Mouse (Mus musculus) bone marrow, adult 2 months (tissue): ENCODE data around the gene 1700013H16Rik. TPM values are rescaled to one million over a fixed set of nuclear protein-coding genes. Genes with fewer than 3 reads are reported as not detected.

Source experiments
- H3K27ac ChIP-seq: fragments of 200-500 bp; 2 replicates; pipeline ENCODE4 v1.5.1; 2012; ENCODE audit warnings: low read depth, mild to moderate bottlenecking, control low read depth, inconsistent platforms, low read length; ENCODE audit not compliant: control insufficient read depth, poor library complexity, insufficient read depth
- H3K4me1 ChIP-seq: fragments of 200-500 bp; 2 replicates; pipeline ENCODE4 v1.6.1; 2011; ENCODE audit warnings: low read length; ENCODE audit not compliant: control insufficient read depth, insufficient read depth
- H3K4me3 ChIP-seq: fragments of 200-500 bp; replicated peaks from 2 replicates; pipeline ENCODE3; 2011; ENCODE audit warnings: mild to moderate bottlenecking, low read depth, low read length, control low read depth; ENCODE audit not compliant: control insufficient read depth
- CTCF ChIP-seq: fragments of 200-500 bp; IDR thresholded peaks from 2 replicates; pipeline ENCODE4 v1.5.1; 2011; ENCODE audit warnings: low read length, control low read depth; ENCODE audit not compliant: control insufficient read depth, insufficient read depth
- POLR2A ChIP-seq: fragments of 200-500 bp; IDR thresholded peaks from 2 replicates; pipeline ENCODE4 v1.6.1; 2011; ENCODE audit warnings: low read depth, mild to moderate bottlenecking, control low read depth, low read length, borderline replicate concordance; ENCODE audit not compliant: control insufficient read depth
- WGBS: fragments of 180-500 bp; shearing (Covaris S2); methylation state at CpG from one replicate; pipeline ENCODE4 v1.1.7; 2018; 5-methylcytosine and 5-hydroxymethylcytosine counted together
- polyA plus RNA-seq: library from polyadenylated mRNA; stranded (reverse); fragments of >200 nt; gene quantifications from 2 replicates; pipeline ENCODE4 v1.2.4, GENCODE M21; 2011; ENCODE audit warnings: low replicate concordance; ENCODE audit not compliant: missing spikeins, insufficient read depth, insufficient read length

Gene 1700013H16Rik
- polyA plus RNA-seq, 1 experiment = not detected

DNA sequence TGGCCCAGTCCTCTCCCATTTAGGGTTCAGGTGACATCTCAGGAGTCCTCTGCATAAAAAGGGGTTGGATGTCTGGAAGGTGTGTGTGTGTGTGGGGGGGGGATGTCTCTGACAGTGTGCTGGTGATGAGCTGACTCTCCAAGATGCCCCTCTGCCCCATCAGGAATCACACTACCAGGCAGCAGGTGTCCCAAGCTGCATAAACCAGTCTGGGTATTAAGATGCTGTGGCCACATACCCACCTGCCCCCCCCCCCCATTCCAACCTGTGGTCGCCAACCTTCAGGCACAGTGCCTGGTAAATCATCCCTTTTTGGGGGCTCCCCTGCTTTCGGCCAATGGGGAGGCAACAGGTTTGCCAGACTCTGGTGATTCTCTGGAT, 41.7 kb downstream of the 1700013H16Rik start:
- WGBS = 77% methylated on average over 2 of the region's 2 CpGs
- H3K4me1 ChIP-seq = no peaks in the 10 kb centered on the region

DNA sequence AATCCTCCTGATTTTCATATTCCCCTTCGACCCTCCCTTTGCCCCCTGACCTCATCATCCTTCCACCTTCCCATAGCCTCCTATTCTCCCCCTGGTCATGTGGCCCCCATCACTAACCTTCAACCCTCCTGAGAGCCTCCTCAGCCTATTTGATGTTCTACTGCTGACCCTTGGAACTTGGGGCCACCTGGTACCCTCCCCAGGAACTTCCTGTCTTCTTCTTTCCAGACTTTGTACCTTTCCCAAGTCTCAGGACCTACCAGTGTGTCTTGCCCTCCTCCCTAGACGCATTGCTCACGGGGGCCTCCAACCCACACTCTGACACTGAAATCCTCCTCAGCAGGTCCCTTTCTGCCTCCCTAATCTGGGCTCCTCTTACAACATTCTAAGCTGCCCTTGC, 55.0 kb downstream of the 1700013H16Rik start:
- H3K4me1 ChIP-seq = no peaks in the 10 kb centered on the region
- TF ChIP-seq POLR2A (no peak), CTCF (no peak)
- H3K4me3 ChIP-seq = no peak overlapping the region
- no peak overlapping the region for H3K27ac ChIP-seq
- WGBS = 66% methylated on average over 3 of the region's 3 CpGs

More for the DNA sequence above, 41.7 kb downstream of the 1700013H16Rik start:
- no peak overlapping the region for H3K27ac ChIP-seq
- no peak for TF ChIP-seq POLR2A
- TF ChIP-seq CTCF = no peak
- H3K4me3 ChIP-seq = no peak overlapping the region

DNA sequence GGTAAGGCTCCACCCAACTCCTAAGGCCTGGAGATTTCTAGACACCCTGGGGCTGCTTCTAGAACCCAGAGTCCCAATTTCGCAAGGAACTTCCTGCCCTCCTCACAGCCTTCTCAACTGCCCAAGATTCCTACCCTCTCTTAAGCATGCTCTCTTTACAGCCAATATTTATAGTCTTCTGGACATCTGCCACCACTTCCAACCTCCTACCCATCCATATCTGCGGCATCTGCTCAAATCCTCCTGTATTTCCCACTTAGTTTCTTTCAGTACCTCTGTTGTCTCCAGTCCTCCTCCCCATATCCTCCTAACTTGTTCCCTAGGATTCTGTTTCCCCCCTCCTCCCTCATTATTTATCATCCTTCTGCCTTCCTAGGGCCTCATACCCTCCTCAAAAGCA, 58.4 kb downstream of the 1700013H16Rik start:
- 79% methylated on average over 2 of the region's 2 CpGs for WGBS
- Histone ChIP-seq H3K4me3 (no peak overlapping the region), H3K4me1 (no peaks in the 10 kb centered on the region), H3K27ac (no peak overlapping the region)
- TF ChIP-seq POLR2A (no peak), CTCF (no peak)

DNA sequence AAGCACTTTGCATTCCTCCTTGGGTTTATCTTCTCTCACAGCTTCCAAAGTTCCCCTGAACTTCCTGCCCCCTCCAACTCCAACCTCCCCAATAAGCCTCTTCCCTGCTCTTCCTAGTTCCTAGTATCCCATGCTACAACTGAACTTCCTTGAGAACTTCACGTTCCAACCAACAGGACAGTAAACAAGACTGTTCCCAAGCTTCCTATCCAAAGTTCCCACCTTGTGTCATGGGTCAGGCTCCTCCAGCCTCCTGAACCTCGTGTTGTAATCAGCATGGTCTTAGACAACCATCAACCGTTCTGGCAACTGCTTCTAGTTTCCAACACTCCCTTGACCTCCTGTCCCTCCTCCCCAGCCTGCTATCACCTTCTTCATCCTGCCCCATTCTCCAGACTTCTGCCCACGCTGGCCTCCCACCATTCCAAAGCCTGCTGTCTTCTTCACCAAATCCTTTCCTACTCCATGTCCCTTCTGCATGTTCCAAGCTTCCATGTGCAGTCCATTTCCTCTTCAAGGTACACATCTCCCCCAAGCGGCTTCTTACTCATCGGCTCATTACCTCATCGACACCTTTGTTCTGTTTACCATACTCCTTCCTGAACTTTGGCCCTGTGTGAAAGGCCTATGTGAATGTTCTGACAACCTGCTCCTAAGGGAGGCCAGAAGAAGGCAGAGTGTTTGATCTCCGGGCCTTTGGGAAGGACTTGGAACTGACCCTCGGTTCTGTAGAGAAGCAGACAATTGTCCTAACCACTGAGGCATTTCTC, 63.4 kb downstream of the 1700013H16Rik start:
- TF ChIP-seq POLR2A (no peak), CTCF (no peak)
- no peak overlapping the region for H3K4me3 ChIP-seq
- 74% methylated on average over 9 of the region's 9 CpGs for WGBS
- no peaks in the 10 kb centered on the region for H3K4me1 ChIP-seq
- H3K27ac ChIP-seq = no peak overlapping the region

DNA sequence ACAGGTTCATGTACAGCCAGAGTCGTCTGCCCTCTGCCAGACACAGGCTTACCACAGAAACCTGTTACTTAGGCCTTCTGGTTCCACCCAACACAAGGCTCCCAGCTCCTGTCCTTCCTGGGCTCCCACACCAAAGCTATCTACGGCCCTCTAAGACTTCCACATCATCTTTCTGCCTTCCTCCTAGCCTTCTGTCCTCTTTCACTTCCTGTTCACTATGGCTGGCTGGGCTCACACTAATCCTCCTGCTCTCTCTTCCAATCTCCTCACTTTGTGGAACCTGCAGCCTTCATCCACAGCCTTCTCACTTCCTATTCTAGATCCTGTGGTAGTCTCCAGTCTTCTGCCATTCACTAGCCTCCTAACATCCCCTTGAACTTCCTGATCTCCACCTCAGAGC, 64.5 kb downstream of the 1700013H16Rik start:
- H3K27ac ChIP-seq = no peak overlapping the region
- H3K4me1 ChIP-seq = no peaks in the 10 kb centered on the region
- no peak overlapping the region for H3K4me3 ChIP-seq
- 33% methylated on average over 2 of the region's 2 CpGs for WGBS
- TF ChIP-seq CTCF (no peak), POLR2A (no peak)

Other genes with a start within 250 kb of the 1700013H16Rik start
- gene Rtl8c, start 149.8 kb downstream of the 1700013H16Rik start, polyA plus RNA-seq = 3.4 and 5.6 TPM in 2 replicates
- not detected in 2 replicates for gene Gm14597, start 148.9 kb downstream of the 1700013H16Rik start, polyA plus RNA-seq
- 13.9 TPM in 1 of 2 replicates, not detected in the other for gene Rtl8a, start 114.1 kb downstream of the 1700013H16Rik start, polyA plus RNA-seq
- gene Rtl8b, start 87.4 kb downstream of the 1700013H16Rik start, polyA plus RNA-seq = 13.9 TPM in 1 of 2 replicates, not detected in the other
- gene 4930502E18Rik, start 33.0 kb downstream of the 1700013H16Rik start, polyA plus RNA-seq = not detected in 2 replicates
- not detected in 2 replicates for gene Zfp36l3, start 18.6 kb upstream of the 1700013H16Rik start, polyA plus RNA-seq
- gene Xlr, start 39.9 kb upstream of the 1700013H16Rik start, polyA plus RNA-seq = not detected in 2 replicates